Mouse (Mus musculus): ENCODE measurements around the gene Fbxo10.
"Not testable (repeated sequence)": the region's sequence is repeated elsewhere in the genome, so short reads cannot be mapped to it uniquely, and the experiment has no call there.

The Fbxo10 gene

GRCm38 (mm10) chr4:45047286-45047887 lies 37.0 kb downstream of the Fbxo10 start:
- no peak for DNase-seq

GRCm38 (mm10) chr4:45046679-45047078 lies 37.7 kb downstream of the Fbxo10 start:
- DNase-seq, result no peak

GRCm38 (mm10) chr4:45040795-45041194 lies 43.6 kb downstream of the Fbxo10 start:
- DNase-seq, result no peak

- DNase-seq, result not testable (repeated sequence)
Observed at GRCm38 (mm10) chr4:45039546-45039945, 44.9 kb downstream of the Fbxo10 start.

GRCm38 (mm10) chr4:45038879-45039278 lies 45.5 kb downstream of the Fbxo10 start:
- DNase-seq, result not testable (repeated sequence)

- no peak for DNase-seq
Observed at GRCm38 (mm10) chr4:45037455-45038410, 46.7 kb downstream of the Fbxo10 start.

GRCm38 (mm10) chr4:45036571-45036970 lies 47.8 kb downstream of the Fbxo10 start:
- no peak for DNase-seq

GRCm38 (mm10) chr4:45036048-45036447 lies 48.4 kb downstream of the Fbxo10 start:
- DNase-seq, result no peak

GRCm38 (mm10) chr4:45034693-45035628 lies 49.4 kb downstream of the Fbxo10 start:
- DNase-seq, result no peak

GRCm38 (mm10) chr4:45032586-45032985 lies 51.8 kb downstream of the Fbxo10 start:
- no peak for DNase-seq

GRCm38 (mm10) chr4:45026459-45026858 lies 57.9 kb downstream of the Fbxo10 start:
- DNase-seq, result no peak

GRCm38 (mm10) chr4:45019009-45019408 lies 65.4 kb downstream of the Fbxo10 start:
- DNase-seq, result no peak

- peak; percentile 75 for DNase-seq
Observed at GRCm38 (mm10) chr4:45018452-45018980, 65.9 kb downstream of the Fbxo10 start, which contains the start of gene Polr1e. Polr1e (plus strand) TSS chr4:45018583.

- DNase-seq, result peak; percentile 65
Observed at GRCm38 (mm10) chr4:45015615-45016014, 68.8 kb downstream of the Fbxo10 start.

- DNase-seq, result no peak
Observed at GRCm38 (mm10) chr4:45013537-45013936, 70.9 kb downstream of the Fbxo10 start.

GRCm38 (mm10) chr4:45013031-45013431 lies 71.4 kb downstream of the Fbxo10 start:
- no peak for DNase-seq

- DNase-seq, result peak; percentile 94
Observed at GRCm38 (mm10) chr4:45012105-45012975, 72.1 kb downstream of the Fbxo10 start, which contains the start of gene Zbtb5. Zbtb5 (minus strand) TSS chr4:45012412.

GRCm38 (mm10) chr4:45011581-45012104 lies 72.8 kb downstream of the Fbxo10 start:
- DNase-seq, result no peak

GRCm38 (mm10) chr4:45010806-45011415 lies 73.5 kb downstream of the Fbxo10 start:
- DNase-seq, result no peak

GRCm38 (mm10) chr4:45005452-45005851 lies 79.0 kb downstream of the Fbxo10 start:
- no peak for DNase-seq

- no peak for DNase-seq
Observed at GRCm38 (mm10) chr4:45000001-45000400, 84.4 kb downstream of the Fbxo10 start.
